Mouse (Mus musculus) kidney, postnatal 25 days (tissue): ENCODE measurements at regions not wholly inside any gene's neighbourhood (a gene's known extent, or its start where the extent isn't known, plus 50 kb on each side); places are given as distances from the start of the nearest gene placed in this dataset.
A peak's percentile ranks its signal among the peaks of the same experiment; 100 is the strongest.

Experiments
- DNase-seq, 2 experiments: peaks; one replicate each; pipeline ENCODE4 v3.0.0; 2021; ENCODE audit warnings: mixed read lengths in 2 of 2

DNA sequence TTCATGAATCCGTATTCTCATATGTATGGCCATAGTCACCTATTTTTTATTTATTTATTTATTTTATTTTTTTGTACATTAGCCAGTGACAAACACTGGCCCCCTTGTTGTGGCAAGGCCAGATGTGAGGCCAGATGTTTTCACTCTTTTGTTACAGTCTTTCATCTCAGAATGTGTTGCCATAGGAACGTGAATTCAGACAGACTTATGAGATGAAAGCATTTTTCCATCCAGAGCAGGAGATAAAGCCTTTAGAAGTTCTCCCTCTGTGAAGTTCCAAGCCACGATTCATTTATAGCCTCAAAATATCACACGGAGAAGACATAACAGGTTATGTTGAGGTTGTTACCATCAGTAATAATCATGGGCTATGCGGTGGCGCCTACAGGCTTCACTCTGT, 220.9 kb downstream of the Arpp21 start:
- DNase-seq, result no peak

DNA sequence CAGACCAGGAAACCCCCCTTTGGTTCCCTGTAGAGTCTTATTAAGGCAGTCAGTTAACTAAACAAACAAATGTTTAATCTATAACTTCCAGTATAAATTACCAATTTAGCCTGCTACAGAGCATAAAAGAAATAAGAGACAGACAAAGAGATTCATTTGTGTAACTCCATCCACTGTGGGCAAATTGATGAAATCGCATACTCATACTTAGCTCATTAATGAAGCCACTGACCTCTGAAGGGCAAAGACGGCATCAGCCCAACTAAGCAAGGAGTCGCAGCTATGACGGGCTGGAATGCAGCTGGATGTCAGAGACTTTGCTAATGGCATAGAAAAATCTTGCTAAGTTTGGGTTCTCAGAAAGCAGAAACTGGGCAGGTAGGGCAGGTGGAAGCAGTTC, 241.3 kb downstream of the Arpp21 start:
- no peak for DNase-seq

DNA sequence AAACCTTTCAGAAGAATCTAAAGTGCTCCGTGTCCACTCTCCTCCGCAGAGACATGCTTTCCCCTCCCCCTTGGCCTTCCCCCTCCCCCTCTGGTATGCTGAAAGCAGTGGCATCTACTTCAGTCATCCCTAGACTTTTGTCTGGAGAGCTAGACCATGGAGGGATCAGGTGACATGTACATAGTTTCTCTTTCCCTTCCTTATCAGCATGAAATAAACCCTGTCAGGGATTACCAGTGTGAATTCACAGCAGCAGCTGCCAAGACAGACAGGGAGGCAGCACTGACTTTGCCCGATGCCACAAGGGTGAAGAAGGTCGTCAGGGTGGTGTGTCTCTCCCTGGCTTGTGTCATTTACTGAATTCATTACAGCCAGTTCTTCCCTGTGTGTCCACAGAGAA, 241.9 kb downstream of the Arpp21 start:
- DNase-seq, result no peak

DNA sequence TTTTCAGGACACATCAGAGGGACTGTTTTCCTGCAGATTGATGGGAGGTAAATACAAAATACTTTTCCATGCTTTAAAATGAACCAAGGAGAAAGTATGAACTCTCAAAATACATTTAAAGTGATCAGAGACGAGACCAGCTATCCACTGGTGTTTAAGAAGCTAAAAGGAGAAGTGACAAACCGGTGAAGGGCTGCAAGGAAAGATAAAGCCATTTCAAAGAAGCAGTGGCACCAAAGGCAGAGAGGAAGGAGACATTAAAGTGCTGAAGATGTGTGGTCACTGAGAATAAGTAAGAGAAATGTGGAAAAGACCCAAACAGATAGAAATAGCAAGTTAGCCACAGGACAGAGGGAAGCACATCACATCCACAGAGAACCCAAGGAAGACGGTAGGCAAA, 245.7 kb downstream of the Arpp21 start:
- no peak for DNase-seq

DNA sequence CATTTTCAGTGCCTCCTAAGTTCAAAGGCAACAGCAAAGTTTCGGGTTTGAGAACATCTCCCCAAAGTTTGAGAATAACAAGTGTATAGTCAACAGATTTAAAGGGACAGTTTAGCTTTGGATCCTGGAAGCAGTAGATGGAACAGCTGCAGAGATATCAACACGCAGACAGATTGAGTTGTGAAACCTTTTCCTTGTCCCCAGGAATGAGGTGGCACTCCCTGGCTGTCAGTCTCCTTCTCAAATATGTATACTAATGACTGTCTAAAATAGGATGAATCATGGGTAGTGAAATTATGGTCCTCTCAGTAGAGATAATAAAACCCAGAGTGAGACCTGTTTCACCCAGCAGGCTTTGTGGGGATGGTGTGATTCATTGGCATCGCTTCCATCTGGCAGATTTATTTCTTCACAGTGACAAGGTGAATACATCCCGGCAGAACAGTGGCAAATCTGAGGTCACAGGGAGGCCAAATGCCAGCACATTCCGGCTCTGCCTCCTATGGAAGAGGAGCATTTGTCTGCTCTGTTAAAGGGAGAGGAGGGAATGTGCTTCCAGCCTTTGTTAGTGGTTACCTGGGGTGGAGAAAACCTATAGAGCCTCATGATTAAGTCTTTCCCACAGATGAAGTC, 272.2 kb downstream of the Arpp21 start:
- no peak for DNase-seq

DNA sequence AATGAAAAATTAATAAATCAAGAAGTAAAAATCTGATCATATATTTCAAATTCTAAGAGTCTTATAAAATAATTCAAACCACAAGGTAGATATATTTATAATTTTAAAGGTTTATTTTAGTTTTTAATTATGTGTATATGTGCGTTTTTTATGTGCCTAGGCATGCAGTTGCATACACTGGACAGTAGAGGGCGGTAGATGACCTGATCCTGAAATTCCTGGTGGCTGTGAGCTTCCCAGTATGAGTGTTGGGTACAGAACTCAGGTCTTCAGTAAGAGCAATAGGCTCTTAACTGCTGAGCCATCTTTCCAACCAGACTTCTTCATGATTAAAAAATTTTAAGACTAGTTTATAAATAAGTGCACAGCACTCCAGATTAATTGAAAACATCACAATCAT, 267.7 kb upstream of the Stac start:
- DNase-seq, result no peak

DNA sequence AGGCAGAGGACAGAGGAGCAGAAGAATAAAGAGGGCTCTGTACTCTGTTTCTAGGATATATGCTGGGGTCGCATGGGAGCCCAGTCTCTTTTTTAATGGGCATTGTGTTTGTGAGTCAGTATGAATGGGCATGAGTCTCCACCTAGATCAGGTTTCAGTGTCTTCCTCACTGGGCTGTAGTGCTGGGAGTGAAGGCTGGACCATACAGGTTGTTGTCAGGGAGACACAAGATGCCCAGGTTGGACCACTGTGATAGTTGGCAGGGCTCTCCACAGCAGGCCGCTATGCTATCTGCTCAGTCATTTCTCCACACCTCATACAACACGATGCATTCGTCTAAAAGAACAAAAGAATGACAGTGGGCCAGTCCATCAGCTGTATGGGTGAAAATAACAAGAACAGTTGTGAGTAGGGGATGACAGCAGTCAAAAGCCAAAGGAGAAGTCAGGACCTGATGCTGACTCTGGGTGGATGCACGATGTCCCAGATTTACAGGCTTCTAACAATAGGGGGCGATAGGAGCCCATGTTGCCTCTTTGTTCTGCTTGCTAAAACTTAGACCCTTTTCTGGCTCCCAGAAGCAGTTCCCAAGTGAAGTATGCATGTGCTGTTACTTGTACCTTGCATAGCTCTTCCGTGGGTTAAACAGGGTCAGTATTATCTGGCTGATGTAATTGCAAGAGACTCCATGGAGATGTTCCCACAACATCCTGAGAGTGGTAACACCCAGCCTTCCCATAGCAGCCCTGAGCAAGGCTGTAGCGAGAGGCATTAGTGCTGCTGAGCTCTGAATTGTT, 249.3 kb upstream of the Stac start:
- DNase-seq, result no peak

DNA sequence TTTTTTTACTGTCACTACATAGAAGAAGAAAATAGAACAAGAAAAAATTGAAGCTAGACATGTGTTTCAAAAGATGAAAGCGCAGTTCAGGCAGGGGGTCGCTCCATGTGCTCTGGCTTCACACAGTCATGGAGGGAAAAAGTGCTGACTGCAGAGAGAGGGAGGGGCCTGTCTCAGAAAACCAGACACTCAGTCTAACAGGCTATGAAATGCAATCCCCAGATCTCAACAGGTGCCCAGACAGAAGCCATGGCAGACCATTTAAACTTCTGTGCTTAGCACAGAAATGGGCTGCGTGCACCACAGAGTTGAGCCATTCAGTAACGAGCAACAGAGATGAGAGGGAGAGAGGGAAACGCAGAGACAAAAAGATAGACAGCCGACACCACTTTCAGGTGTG, 242.3 kb upstream of the Stac start:
- no peak for DNase-seq

DNA sequence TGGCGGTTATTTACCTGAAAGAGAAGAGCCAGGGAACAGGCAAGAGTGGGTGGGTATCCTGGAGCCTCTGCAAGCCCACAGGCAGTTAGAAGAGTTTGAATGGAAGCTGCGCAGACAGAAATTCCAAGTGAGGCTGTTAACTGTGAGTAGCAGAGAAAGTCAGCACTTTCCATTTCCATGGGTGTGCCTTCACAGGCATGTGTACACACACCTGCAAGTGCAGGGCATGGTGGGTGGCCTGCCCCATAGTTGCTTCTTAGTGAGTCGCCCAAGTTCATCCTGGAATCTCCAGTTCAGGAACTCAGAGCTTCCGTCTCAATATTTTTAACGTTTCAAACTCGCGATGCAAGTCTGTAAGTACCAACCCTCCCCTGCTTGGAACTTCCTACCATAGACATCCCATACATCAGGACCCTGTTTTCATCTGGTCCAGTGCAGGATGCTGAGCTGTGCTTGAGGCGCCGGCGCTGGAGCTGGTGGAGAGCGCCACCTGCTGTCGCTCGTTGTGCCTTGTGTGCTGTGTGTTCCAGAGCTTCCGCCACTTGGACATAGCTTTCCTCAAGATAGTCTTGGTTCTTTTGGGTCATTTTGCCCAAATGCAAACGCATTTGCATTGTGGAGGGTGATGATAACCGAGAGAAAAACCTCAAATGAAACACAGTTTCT, 228.3 kb upstream of the Stac start:
- DNase-seq, result peak; percentile 63 to 81

DNA sequence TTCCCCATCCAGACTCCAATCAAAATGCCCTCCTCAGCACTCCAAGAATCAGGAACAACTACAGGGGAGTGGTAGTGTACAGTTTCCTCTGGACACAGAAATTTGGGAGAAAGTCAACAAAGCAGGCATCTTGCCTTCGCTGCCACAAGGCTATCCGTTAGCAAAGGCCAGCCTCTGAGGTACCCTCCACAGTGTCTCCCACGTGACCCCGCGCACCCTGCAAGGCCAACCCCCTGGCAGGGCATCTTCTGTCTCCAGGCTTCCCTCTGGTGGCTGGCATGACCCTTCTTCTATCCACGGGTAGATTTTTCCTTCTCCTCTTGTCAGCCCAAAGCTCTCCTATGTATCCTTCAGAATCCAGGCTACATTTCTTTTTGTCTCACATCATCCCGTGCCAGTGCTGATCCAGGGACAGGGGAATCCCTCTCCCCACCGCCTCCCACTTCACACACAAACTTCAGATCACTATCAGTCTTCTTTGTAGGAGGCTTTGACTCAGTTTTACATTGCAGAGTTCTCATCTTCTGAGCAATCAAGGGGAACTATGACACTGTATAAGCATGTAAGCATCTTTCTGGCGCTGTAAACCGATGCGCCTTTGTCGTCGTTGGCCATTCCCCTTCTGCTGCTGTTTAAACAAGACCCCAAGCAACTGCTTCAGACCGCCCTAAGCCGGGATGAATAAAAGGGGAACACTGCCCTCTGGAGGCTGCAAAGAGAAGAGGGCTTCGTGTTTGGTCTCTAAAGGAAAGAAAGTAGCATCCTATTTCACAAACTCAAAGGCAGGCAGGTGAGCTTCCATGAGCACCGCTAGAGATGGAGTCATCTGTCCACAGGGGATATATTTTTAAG, 226.8 kb upstream of the Stac start:
- DNase-seq, result peak; percentile 32 to 36

DNA sequence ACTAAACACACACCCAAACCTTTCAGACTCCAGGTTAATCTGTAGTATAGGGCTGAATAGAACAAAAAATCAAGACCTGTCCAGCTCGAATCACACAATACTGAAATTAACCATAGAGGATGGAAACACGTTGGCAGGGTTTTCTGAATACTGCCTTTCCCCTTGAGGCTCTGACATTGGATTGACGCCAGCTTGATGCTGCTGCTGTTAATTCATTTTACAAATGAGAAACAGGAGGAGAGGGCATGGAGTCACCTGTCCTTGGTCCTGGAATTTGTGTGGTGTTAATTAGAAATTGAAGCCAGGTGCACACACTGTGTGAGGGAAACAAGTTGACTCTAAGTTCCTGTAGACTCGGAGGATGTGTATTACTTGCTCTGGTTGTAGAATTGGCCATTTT, 218.7 kb upstream of the Stac start:
- DNase-seq, result no peak

DNA sequence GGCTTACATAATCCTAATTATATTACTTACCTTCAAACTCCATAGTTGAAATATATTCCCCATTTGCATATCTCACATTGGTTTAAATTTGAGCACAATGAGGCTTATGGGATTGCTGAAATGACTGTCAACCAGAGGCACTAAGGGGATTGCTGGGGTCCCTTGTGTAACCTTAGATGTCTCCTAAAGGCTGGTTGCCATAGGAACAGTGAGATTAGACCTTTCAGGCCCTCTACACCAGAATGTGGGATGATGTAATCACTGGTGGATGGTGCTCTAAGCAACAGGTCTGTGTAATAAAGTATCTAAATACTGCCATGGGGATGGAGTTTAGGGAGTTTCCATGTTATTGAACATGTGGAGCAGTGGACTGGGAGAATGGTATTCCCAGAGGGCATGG, 210.0 kb upstream of the Stac start:
- no peak for DNase-seq

DNA sequence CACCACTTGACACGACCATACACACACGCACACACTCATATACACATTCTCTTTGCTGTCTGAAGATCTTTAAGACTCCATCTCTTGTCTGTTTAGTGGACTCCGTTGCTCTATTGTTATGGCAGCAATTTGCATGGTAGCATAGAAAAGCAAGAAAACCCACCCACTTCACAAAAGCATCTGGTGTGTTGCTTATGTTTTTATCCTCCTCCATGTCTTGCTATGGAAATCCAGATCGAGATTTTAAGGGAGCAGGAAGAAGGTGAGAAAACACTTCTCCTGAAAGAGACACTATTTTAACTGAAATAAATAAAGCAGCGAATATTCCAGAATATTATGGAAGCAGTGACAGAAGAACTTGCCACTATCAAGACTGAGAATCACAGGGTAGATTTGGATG, 207.5 kb upstream of the Stac start:
- DNase-seq, result no peak

DNA sequence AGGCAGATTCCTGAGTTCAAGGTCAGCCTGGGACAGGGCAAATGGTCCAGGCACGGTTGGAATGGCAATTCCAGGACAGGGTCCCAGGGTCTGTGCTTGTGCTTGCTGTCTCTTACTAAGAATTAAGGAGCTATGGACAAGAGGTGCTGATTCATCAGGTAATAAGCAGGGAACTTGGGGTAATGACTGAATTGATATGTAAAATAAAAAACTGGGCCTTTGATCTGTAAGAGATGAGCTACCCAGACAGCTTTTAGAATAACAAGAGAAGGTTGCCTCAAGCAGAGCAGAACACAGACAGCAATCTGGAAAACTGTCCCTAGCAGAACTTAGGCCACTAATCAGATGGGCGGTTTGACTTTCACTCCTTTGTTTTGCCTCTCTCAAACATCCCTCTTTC, 189.6 kb upstream of the Stac start:
- DNase-seq, result no peak

DNA sequence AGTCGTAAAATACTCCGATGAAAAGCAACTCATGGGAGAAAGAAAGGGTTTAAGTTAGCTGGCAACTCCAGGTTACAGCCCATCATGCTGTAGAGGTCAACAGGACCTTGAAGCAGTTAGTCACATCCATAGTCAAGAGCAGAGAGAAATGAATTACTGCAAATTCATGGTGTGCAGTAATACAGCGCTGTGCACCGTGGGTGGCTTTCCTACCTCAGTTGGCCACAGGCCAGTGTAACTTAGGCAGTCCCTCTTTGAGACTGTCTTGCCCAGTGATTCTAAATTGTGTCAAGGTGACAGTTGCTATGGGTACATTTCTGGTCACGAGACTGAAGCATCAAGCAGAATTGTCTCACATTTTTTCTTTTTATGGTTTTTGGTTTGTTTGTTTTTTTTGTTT, 186.7 kb upstream of the Stac start:
- no peak for DNase-seq

DNA sequence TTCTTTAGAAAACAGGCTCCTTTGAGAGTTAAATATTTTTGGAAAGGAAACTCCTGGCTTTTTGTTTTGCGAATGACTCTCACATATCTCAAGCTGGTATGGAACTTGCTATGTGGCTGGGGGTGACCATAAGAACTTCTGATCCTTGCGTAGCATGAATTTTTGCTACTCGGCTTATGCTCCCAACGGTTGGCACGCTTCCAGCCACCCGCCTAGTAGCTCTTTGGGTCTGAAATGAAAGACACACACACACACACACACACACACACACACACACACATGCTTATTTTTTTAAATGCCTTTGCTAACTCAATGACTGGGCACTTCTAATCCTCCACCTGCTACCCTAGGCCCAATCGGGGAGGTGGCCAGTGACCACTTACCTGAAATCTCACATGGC, 180.3 kb upstream of the Stac start:
- DNase-seq, result no peak

DNA sequence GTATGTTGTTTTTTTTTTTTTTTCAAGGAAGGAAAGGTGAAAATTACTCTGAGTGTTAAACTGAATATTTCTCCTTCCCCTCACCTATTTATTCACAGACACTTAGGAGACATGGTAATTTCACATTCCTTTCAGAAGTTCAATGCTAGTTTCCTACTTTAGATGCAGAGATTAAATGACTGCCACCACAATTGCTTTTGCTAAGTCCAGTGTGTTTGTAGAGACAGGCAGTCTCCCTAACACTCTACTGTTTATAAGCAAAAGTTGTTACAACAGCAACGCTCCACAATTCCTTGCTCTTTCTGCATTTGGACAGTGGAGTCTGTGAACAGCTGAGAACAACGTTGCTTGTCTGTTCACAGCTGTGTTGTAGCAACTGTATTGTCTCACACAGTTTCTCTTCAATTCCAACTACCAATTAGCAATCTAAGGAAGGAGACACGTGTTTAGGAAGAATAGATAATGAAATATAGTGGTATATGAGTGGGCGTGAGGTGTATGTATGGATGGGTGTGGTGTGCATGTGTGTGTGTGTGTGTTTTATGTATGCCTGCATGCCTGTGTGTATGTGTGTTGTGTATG, 179.7 kb upstream of the Stac start:
- no peak for DNase-seq

DNA sequence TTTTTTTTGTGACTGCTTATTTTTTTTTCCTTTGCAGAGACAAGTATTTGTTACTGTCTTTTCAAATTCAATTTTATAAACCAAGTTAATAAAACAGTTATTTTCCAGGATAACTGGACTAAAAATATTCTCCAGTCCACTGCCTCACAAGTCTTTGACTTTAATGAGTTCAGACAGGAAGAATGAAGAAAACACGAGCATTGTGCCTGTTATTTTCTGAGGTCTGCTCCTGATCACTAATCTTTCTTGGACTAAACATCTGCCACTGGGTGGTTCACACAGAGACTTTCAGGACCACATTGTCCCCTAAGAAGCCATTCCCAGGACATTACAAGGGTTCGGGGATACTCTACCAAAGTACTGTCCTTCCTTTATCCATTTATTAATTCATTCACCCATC, 167.9 kb upstream of the Stac start:
- no peak for DNase-seq

DNA sequence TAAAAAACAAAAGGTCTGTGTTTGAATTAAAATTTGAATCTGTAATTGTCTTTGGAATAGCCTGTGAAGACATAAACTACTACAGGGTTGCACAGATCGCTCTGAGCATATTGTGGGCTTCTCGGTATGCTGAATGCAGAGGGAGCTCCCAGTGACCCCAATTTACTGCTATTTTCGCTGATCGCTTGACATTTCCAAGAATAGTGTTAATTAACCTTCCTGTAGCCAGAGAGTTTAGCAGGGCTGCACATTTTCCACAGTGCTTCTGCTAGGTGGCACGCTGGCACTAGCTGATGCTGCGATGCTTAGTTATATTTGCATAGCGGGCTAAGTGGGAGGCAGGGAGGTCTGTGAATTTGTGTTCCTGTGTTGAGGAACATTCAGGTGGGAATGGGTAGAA, 164.8 kb upstream of the Stac start:
- DNase-seq, result no peak

DNA sequence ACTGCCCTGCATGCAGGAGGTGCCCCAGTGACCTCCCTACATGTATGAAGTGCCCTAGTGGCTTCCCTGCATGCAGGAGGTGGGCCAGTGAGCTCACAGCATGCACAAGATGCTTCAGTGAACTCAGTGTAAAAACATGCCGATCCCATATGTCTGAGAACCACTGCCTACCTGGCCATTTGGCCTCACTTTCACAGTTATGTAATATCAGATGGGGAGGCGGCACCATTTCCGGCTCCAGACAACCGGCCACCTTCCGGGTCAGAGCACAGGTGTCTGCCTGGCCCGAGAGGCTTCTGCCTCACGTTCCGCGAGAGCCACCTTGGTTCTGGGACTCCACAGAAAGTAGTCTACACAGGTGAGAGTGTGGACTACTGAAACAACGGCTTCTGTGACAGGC, 156.2 kb upstream of the Stac start:
- DNase-seq, result no peak

DNA sequence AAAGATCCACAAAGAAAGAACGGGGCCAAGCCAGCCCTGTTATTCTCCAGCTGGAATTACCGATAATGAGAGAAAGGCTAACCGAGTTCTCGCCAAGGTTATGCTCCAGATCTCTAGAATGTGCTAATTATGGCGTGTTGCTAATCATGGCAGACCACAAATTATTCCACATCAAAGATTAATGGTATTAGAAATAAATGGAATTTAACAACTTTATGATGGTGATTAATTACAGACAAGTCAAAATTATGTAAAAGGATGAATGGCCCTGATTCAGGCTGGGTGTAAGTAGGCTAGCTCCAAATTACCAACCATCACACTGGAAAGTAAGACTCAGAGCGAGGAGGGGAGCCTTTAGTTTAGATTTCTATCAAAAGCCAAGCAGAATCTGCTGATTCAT, 151.0 kb upstream of the Stac start:
- DNase-seq, result no peak

DNA sequence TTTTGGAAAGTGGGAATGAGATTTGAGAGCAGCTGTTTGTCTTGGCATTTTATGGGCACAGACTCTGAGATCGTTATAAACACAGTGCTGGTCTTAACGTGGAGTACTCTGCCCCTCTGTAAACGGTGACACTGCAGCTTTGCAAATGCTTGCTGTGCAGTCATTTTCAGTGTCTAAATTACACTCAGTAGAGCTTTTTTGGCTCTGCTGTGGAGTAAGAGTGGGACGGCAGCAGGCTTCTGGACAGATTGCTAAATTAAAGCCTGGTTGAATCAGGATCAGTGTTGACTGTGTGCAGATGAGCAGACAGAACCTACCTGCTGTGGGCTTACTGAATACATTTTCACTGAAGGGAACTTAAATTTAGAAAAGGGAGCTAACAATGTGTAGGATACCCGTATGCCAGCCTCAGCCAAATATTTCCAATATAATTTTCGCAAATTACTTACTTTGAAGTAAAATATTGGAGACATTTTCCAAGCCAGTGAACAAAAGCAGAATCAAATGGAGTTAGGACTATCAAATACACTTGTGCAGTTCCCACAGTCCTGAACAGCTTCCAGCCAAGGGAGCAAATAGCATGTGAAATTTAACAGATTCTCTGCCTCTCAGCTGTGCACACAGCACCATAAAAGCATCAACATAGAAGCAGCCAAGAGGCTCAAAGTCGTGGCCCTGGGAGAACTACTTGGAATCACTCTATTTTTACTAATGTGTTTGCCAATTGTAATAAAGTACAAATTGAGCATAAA, 148.1 kb upstream of the Stac start:
- DNase-seq, result no peak
